Mouse (Mus musculus): ENCODE measurements around the gene Olfr805.

Gene Olfr805

DNA sequence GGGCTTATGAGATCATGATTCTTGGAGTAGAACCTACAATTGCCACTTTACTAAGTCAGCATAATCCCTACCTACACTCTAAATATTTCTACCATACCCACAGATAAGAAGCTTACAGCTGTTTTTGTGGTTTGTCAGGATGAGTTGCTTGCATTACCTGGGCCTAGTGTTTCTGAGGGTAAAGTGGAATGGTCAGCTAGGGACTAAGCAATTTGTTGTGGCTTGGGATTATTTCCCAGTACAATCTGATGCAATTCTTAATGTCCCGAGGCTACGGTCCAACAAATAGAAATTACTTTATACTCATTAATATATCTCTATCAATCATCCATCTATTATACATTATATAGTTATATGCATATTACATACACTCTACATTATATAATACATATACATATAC lies at the start of gene Olfr805:
Olfr805 (minus strand) TSS at position 101 of the 400 bp plus-strand sequence.
- DNase-seq: no peak

DNA sequence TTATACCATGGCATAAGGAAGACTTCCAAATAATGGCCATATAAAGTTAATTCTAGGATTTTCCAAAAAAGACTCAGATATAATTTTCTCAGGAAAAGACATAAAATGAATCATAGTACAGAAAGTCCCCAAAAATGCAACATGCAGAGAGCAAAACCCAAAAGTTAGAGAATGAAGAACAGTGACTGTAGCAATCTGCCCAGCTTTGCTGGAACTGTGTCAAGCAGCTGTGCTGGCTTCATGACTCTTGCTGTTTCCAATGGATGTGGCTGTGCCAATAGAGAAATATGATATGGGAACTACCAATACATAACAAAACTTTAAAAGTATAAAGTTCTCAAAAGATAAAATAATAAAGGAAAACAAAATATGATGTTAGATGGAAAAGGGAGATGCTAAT lies 48.9 kb upstream of the Olfr805 start:
- no peak for DNase-seq

DNA sequence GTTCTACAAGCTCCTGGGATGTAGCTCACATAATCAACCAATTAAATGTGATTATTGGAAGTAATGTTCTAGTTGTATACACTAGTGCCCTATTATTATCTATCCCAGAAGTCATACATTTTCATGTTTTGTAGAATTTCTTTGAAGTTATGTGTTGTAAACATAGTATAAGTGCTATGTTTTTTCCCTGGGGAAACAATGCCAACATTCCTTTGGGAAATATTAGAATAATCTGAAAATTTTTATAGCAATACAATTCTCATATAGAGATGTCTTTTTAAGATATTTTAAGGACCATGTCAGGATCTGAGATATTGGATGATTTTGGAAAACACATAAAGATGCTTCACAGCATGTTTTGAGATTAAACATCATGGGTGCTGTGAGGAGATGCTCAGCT lies 45.2 kb upstream of the Olfr805 start, which contains the start of gene Olfr809:
Olfr809 (plus strand) TSS at position 301 of the 400 bp plus-strand sequence.
- DNase-seq: no peak

DNA sequence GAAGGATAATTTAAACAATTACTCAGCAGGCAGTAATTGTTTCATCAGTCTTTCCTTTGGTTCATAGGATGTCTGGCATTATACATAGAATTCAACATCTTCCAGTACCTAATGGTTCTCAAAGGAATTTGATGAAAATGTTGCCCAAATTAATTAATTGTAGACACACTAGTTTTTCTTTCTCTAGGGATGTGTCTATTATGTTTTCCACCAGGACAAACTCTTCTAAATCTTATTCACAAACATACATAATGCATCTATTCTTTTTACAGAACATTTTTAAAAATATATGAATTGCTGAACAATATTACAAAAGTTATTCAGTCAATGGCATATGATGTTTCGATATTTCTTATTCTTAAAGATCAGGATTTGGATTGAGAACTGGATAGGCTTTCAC lies 36.0 kb upstream of the Olfr805 start, which contains the start of gene Olfr808:
Olfr808 (plus strand) TSS at position 301 of the 400 bp plus-strand sequence.
- no peak for DNase-seq

DNA sequence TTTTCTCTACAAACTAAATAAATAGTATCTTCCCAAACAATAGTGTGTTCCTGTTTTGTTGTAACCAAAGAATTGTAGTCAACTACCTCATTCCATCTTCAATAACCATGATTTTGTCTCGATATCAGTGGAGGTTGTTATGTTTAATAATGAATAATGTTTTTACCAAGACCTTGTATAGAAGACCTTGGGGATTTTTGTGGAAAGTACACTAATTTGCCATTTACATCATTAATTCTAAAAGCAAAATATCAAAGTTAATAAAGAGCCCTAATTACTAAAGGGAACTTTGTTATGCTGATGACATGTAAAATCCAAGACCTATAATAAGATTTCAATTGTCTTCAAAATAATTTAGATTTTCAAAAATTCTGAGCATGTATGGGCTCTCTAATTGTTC lies 28.5 kb upstream of the Olfr805 start, which contains the start of gene Olfr807:
Olfr807 (minus strand) TSS at position 101 of the 400 bp plus-strand sequence.
- no peak for DNase-seq

DNA sequence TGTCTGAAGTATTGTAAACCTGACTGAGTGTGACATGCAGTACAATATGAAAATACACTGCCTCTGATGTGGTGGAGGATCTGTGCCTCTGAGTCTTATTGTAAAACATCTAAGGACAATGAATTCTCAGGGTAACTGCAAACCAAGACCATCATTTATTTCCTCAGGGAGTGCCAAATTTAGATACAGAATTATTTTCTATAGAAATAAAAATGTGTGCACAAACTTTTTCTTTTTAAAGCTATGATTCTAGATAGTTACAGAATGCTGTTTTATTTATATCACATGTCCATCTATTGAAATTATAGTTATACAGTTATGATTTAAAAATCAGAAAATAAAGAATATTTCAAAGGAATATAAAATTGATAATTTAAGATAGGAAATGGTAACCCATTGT lies 12.6 kb upstream of the Olfr805 start, which contains the start of gene Olfr806:
Olfr806 (minus strand) TSS at position 101 of the 400 bp plus-strand sequence.
- no peak for DNase-seq

DNA sequence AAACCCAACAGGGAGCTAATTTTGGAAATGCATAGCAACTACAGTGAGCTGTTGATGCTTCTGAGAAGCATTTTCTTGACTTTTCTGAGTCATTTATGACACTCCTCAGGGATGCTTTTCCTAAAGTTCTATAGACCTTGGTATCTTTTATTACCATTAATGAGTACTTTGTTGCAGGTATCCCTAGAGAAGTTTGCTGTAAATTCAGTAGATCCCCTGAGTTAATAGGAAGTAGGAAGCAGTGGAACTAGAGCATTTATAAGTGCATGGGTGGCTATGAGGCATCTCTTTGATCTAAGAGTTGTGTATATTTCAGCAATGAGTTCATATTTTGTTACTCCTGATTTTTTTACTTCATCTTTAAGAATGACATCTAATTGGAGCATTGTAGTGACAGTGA lies 26.3 kb downstream of the Olfr805 start, which contains the start of gene Olfr804:
Olfr804 (plus strand) TSS at position 301 of the 400 bp plus-strand sequence.
- DNase-seq: no peak

DNA sequence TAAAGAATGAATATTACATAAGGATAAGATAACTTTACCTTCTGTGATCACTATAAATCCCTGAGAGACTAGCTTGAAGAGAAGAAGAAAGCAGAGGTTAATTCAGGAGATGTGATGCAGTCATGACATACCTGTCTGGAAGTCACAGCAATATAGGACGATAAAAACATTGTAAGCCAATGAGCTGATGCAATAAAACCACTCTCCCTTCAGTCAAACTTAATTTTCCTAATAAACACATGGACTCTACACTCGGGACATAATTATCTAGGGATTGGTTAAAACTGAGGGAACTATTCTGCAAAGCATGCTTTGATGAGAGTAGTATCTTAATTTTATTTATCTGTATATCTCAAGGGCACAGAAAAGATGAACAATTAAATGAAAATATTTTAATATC lies 35.0 kb downstream of the Olfr805 start, which contains the start of gene Olfr803:
Olfr803 (minus strand) TSS at position 101 of the 400 bp plus-strand sequence.
- DNase-seq: no peak

DNA sequence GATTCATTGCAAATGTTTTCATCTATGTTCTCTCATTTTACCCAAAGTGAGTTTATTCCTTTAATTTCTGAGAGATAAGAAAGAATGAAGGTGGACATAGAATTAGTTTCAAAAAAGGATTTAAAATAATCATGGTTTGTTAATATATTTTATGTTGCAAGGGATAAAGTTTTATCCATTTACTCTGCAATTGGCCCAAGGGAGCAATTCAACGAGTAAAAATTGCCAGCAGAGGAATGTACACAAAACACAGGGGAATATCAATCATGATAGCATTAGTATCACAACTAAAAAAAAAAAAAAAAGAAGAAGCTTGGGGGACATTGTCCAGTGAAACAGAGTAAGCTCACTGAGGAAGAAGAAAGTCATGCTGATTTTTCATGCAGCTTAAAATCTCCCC lies 41.1 kb downstream of the Olfr805 start, which contains the start of gene Olfr802:
Olfr802 (minus strand) TSS at position 101 of the 400 bp plus-strand sequence.
- no peak for DNase-seq

DNA sequence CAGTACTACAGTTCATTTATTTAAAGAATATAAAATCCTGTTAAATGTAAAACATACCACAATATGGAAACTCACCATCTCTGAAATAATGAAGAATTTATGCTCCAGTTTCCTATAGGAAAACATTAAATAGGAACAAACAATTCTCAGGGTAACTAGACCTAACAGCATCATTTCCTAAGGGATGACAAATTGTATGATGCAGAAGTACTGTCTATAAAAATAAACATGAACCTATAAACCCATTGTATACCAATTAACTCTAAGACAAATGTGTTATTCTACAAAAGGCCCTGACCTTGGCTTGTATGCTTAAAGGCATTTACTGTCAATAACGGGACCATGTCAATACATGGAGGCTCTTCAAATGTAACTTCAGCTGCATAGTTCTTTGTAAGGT lies 55.4 kb downstream of the Olfr805 start, which contains the start of gene Olfr801:
Olfr801 (minus strand) TSS at position 101 of the 400 bp plus-strand sequence.
- DNase-seq: no peak

Measured in cerebellum, postnatal 14 days (tissue).